ENCODE assay signal across 18 mouse cellular contexts in genomic region chr11:74499058-74499457, GRCm38 (mm10).
DNase-seq lines count a peak whose midpoint lies in the region; ATAC-seq and TF ChIP-seq lines count a peak whose summit lies in the region.
"Had no signal": no experiment of that assay in that cellular context is flagged by ENCODE, and none has a peak within 500 bp of the region (broad histone marks: within the 10 kb centered on the region; RNA-seq: fewer than 3 reads in every experiment).

No protein-coding gene starts in this region.

- no peak overlapping the region for H3K4me3 ChIP-seq in heart, embryonic 12.5 days
- H3K4me3 ChIP-seq in kidney, adult 2 months (ENCODE audit: insufficient read depth, low read depth, low read length) = no peak overlapping the region
- H3K4me3 ChIP-seq in midbrain, embryonic 14.5 days (replicated peaks; ENCODE audit: low read depth, low read length) = no peak overlapping the region
- no peak overlapping the region for H3K4me3 ChIP-seq in midbrain, embryonic 10.5 days
- H3K4me3 ChIP-seq: neural tube, embryonic 12.5 days; stomach, embryonic 15.5 days had no signal

- peaks cover 36% of the 10 kb centered on the region for H3K4me1 ChIP-seq in heart, embryonic 12.5 days (replicated peaks)
- peaks cover 9% of the 10 kb centered on the region; the same call in 1 of the 2 replicates for H3K4me1 ChIP-seq in kidney, adult 2 months (ENCODE audit: control insufficient read depth, insufficient read depth, low read length)
- H3K4me1 ChIP-seq in midbrain, embryonic 14.5 days (ENCODE audit: control insufficient read depth, insufficient read depth, low read length) = no peaks in the 10 kb centered on the region
- peaks cover 15% of the 10 kb centered on the region for H3K4me1 ChIP-seq in midbrain, embryonic 10.5 days

- no peak overlapping the region for H3K9ac ChIP-seq in heart, embryonic 12.5 days
- H3K9ac ChIP-seq in midbrain, embryonic 14.5 days (replicated peaks; ENCODE audit: low read length) = no peak overlapping the region
- H3K9ac ChIP-seq: neural tube, embryonic 12.5 days; stomach, embryonic 15.5 days had no signal

- no peak for TF ChIP-seq CTCF in kidney, adult 2 months (conservative IDR thresholded peaks at IDR 0.05; ENCODE audit: insufficient read depth, insufficient read length, low read depth, low read length)

- ATAC-seq in heart, embryonic 12.5 days (ENCODE audit: insufficient number of reproducible peaks, low FRiP score) = 0 out of 2 replicates have a peak, but pooled peaks have one; percentile 2
- ATAC-seq in midbrain, embryonic 14.5 days (ENCODE audit: low FRiP score, low TSS enrichment) = peak; percentile 43; the same call in 1 of the 2 replicates

- TF ChIP-seq POLR2A in kidney, adult 2 months (IDR thresholded peaks at IDR 0.05; ENCODE audit: low read depth, low read length) = no peak

- H3K9me3 ChIP-seq in heart, embryonic 12.5 days (replicated peaks) = no peaks in the 10 kb centered on the region
- no peaks in the 10 kb centered on the region for H3K9me3 ChIP-seq in midbrain, embryonic 14.5 days (ENCODE audit: control insufficient read depth, low read length)
- H3K9me3 ChIP-seq in midbrain, embryonic 10.5 days (replicated peaks) = no peaks in the 10 kb centered on the region
- H3K9me3 ChIP-seq: neural tube, embryonic 12.5 days; stomach, embryonic 15.5 days had no signal

- 38% methylated on average over 3 of the region's 3 CpGs for WGBS in heart, embryonic 12.5 days
- 54% methylated on average over 3 of the region's 3 CpGs for WGBS in kidney, adult 2 months
- 46% methylated on average over 3 of the region's 3 CpGs for WGBS in midbrain, embryonic 14.5 days
- 76% methylated on average over 3 of the region's 3 CpGs for WGBS in midbrain, embryonic 10.5 days

- no peak for DNase-seq in heart, postnatal 4 days
- DNase-seq in kidney, adult 2 months = no peak
- DNase-seq in kidney, postnatal 14 days = no peak
- peak; percentile 41 for DNase-seq in midbrain, embryonic 14.5 days
- no peak for DNase-seq in midbrain, embryonic 10.5 days (ENCODE audit: low spot score)
- DNase-seq in mesoderm, embryonic 11.5 days (ENCODE audit: low read depth, low spot score) = peak; percentile 43
- no peak for DNase-seq in lung, postnatal 4 days
- DNase-seq: B cell, adult 2 months; cerebellum, adult 8-10 months; kidney, adult 8-10 months; liver; lung, postnatal 10 days; right cerebral cortex, postnatal 25 days; thymus, adult 18-20 months; thymus, postnatal 4 days had no signal

- H3K36me3 ChIP-seq in heart, embryonic 12.5 days = no peaks in the 10 kb centered on the region
- no peaks in the 10 kb centered on the region for H3K36me3 ChIP-seq in kidney, adult 2 months (ENCODE audit: control insufficient read depth, insufficient read depth, low read length)
- no peaks in the 10 kb centered on the region for H3K36me3 ChIP-seq in midbrain, embryonic 14.5 days (ENCODE audit: control insufficient read depth, insufficient read depth, low read length)
- H3K36me3 ChIP-seq in midbrain, embryonic 10.5 days = no peaks in the 10 kb centered on the region
- H3K36me3 ChIP-seq: neural tube, embryonic 12.5 days; stomach, embryonic 15.5 days had no signal

- no peak overlapping the region for H3K4me2 ChIP-seq in heart, embryonic 12.5 days
- H3K4me2 ChIP-seq in midbrain, embryonic 14.5 days (ENCODE audit: low read length) = no peak overlapping the region
- H3K4me2 ChIP-seq: neural tube, embryonic 12.5 days; stomach, embryonic 15.5 days had no signal

- no peak overlapping the region; the same call in 1 of the 2 replicates for H3K27ac ChIP-seq in heart, embryonic 12.5 days (ENCODE audit: poor library complexity, severe bottlenecking)
- 0 out of 2 replicates have a peak overlapping the region, but pooled peaks have one; percentile 10 for H3K27ac ChIP-seq in kidney, adult 2 months (ENCODE audit: insufficient read depth, low read depth, low read length)
- no peak overlapping the region for H3K27ac ChIP-seq in midbrain, embryonic 14.5 days (replicated peaks; ENCODE audit: low read depth, low read length)
- H3K27ac ChIP-seq in midbrain, embryonic 10.5 days (replicated peaks) = no peak overlapping the region; the same call in 1 of the 2 replicates
- H3K27ac ChIP-seq: neural tube, embryonic 12.5 days; stomach, embryonic 15.5 days had no signal

- no peaks in the 10 kb centered on the region for H3K27me3 ChIP-seq in heart, embryonic 12.5 days (replicated peaks)
- H3K27me3 ChIP-seq in kidney, adult 2 months (replicated peaks; ENCODE audit: control insufficient read depth, insufficient read depth, low read length) = no peaks in the 10 kb centered on the region
- no peaks in the 10 kb centered on the region for H3K27me3 ChIP-seq in midbrain, embryonic 14.5 days (ENCODE audit: control insufficient read depth, insufficient read depth, low read length)
- no peaks in the 10 kb centered on the region for H3K27me3 ChIP-seq in midbrain, embryonic 10.5 days (ENCODE audit: low read depth, poor library complexity, severe bottlenecking)
- H3K27me3 ChIP-seq: neural tube, embryonic 12.5 days; stomach, embryonic 15.5 days had no signal

Comparison
In these comparisons a context has a peak if more than half of its experiments do, and no peak if none do; other contexts are left out.
1. DNase-seq: peak in midbrain, embryonic 14.5 days (single experiment) and mesoderm, embryonic 11.5 days (single experiment); none in heart, postnatal 4 days (single experiment), kidney, adult 2 months (single experiment), kidney, postnatal 14 days (single experiment), midbrain, embryonic 10.5 days (single experiment) and lung, postnatal 4 days (0 of 2).